Comparison of ENCODE assay signal across 8 mouse cellular contexts in the genomic region with DNA sequence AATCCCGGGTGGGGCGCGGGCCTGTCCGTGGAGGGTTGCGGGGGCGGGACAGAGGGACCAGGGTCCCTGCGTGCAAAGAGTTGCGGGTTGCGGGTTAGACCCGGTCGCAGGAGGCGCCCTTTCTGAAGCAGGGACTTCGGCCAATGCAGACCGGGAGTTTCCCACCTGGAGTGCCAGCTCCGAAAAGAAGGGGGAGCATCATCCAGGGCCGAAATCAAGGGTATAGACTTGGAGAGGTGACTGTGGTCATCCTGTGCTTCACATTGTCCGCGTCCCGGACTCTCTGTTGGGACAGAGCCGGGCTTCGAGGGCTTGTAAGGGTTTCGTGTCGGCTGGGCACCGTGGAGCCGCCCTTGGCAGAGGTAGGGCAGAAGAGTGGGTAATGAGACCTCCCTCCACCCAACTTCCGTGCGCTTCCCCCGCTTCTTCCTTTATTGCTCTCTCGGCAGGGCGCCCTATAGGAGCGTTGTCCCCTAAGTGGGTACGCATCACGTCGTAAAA. TPM values are rescaled to one million over a fixed set of nuclear protein-coding genes. Genes with fewer than 3 reads are reported as not detected.
DNase-seq lines count a peak whose midpoint lies in the region; ATAC-seq and TF ChIP-seq lines count a peak whose summit lies in the region.

No protein-coding gene starts in this region.

- no peak; the same call in 1 of the 2 replicates for TF ChIP-seq CTCF in liver, postnatal 0 days (IDR thresholded peaks at IDR 0.05; ENCODE audit: low read depth)
- TF ChIP-seq CTCF in thymus, adult 2 months (IDR thresholded peaks at IDR 0.05; ENCODE audit: borderline replicate concordance, control insufficient read depth, extremely low read depth, insufficient read depth, low read length, poor library complexity), result no peak

- H3K9me3 ChIP-seq in heart, embryonic 11.5 days (replicated peaks; ENCODE audit: control insufficient read depth, low read length), result no peaks in the 10 kb centered on the region
- H3K9me3 ChIP-seq in liver, postnatal 0 days (ENCODE audit: low read length), result no peaks in the 10 kb centered on the region
- H3K9me3 ChIP-seq in neural tube, embryonic 13.5 days, result no peaks in the 10 kb centered on the region

- peak overlapping the region; percentile 88 for H3K9ac ChIP-seq in heart, embryonic 11.5 days (ENCODE audit: low read depth, low read length)
- H3K9ac ChIP-seq in liver, postnatal 0 days (replicated peaks), result peak overlapping the region; percentile 74
- H3K9ac ChIP-seq in neural tube, embryonic 13.5 days, result peak overlapping the region; percentile 87

- ATAC-seq in heart, embryonic 11.5 days (replicated peaks; ENCODE audit: insufficient number of reproducible peaks, low FRiP score, low TSS enrichment), result peak; percentile 20
- peak; percentile 58 for ATAC-seq in liver, postnatal 0 days
- ATAC-seq in neural tube, embryonic 13.5 days (ENCODE audit: low read depth), result peak; percentile 68

- H3K27me3 ChIP-seq in heart, embryonic 11.5 days (ENCODE audit: control insufficient read depth, insufficient read depth, low read length), result no peaks in the 10 kb centered on the region
- H3K27me3 ChIP-seq in liver, postnatal 0 days (ENCODE audit: insufficient read depth, low read length), result no peaks in the 10 kb centered on the region
- H3K27me3 ChIP-seq in neural tube, embryonic 13.5 days, result no peaks in the 10 kb centered on the region
- H3K27me3 ChIP-seq in thymus, adult 2 months (ENCODE audit: control insufficient read depth, insufficient read depth, low read length), result no peaks in the 10 kb centered on the region

- under 1% methylated on average over 34 of the region's 34 CpGs for WGBS in heart, embryonic 11.5 days (ENCODE audit: insufficient replicate concordance)
- under 1% methylated on average over 33 of the region's 34 CpGs for WGBS in liver, postnatal 0 days (ENCODE audit: insufficient replicate concordance)
- WGBS in neural tube, embryonic 13.5 days, result under 1% methylated on average over 34 of the region's 34 CpGs
- under 1% methylated on average over 33 of the region's 34 CpGs for WGBS in thymus, adult 2 months

- peak overlapping the region; percentile 84 for H3K27ac ChIP-seq in heart, embryonic 11.5 days (ENCODE audit: low read depth, low read length)
- peak overlapping the region; percentile 76 for H3K27ac ChIP-seq in liver, postnatal 0 days (ENCODE audit: low read depth)
- peak overlapping the region; percentile 90 for H3K27ac ChIP-seq in neural tube, embryonic 13.5 days (replicated peaks)
- H3K27ac ChIP-seq in thymus, adult 2 months (ENCODE audit: control insufficient read depth, insufficient read depth, low read length), result peak overlapping the region; percentile 86

- H3K36me3 ChIP-seq in heart, embryonic 11.5 days (ENCODE audit: control insufficient read depth, insufficient read depth, low read length), result peaks cover 3% of the 10 kb centered on the region; the same call in 1 of the 2 replicates
- peaks cover 6% of the 10 kb centered on the region; the same call in 1 of the 2 replicates for H3K36me3 ChIP-seq in liver, postnatal 0 days (replicated peaks; ENCODE audit: insufficient read depth, low read length)
- 0 out of 2 replicates have a peak, but pooled peaks cover 4% of the 10 kb centered on the region for H3K36me3 ChIP-seq in neural tube, embryonic 13.5 days
- H3K36me3 ChIP-seq in thymus, adult 2 months (ENCODE audit: control insufficient read depth, insufficient read depth, low read length), result no peaks in the 10 kb centered on the region

- TF ChIP-seq POLR2A in thymus, adult 2 months (IDR thresholded peaks at IDR 0.05; ENCODE audit: control insufficient read depth, extremely low read depth, insufficient read depth, low read length, poor library complexity), result no peak; the same call in 1 of the 2 replicates

- DNase-seq in 416B (ENCODE audit: low read depth) (peak; percentile 81), ZHBTc4 (ENCODE audit: low read depth, low spot score) (peak; percentile 72)
- peak; percentile 71 for DNase-seq in embryo, embryonic 11 days
- DNase-seq in kidney, postnatal 10 days, result peak; percentile 77
- DNase-seq in liver, postnatal 0 days, result no peak
- DNase-seq in thymus, adult 2 months, result peak; percentile 73

- peak overlapping the region; percentile 86 for H3K4me3 ChIP-seq in heart, embryonic 11.5 days (ENCODE audit: low read depth, low read length)
- peak overlapping the region; percentile 78 for H3K4me3 ChIP-seq in liver, postnatal 0 days (ENCODE audit: low read depth, low read length)
- peak overlapping the region; percentile 84 for H3K4me3 ChIP-seq in neural tube, embryonic 13.5 days
- H3K4me3 ChIP-seq in thymus, adult 2 months (ENCODE audit: control insufficient read depth, insufficient read depth, low read length), result peak overlapping the region; percentile 98

- H3K4me1 ChIP-seq in heart, embryonic 11.5 days (ENCODE audit: control insufficient read depth, insufficient read depth, low read length), result 0 out of 2 replicates have a peak, but pooled peaks cover 5% of the 10 kb centered on the region
- peaks cover 12% of the 10 kb centered on the region for H3K4me1 ChIP-seq in liver, postnatal 0 days (ENCODE audit: insufficient read depth)
- H3K4me1 ChIP-seq in neural tube, embryonic 13.5 days (replicated peaks), result peaks cover 19% of the 10 kb centered on the region
- H3K4me1 ChIP-seq in thymus, adult 2 months (replicated peaks; ENCODE audit: control insufficient read depth, insufficient read depth, low read length), result peaks cover 5% of the 10 kb centered on the region

- TF ChIP-seq EP300 in liver, postnatal 0 days (IDR thresholded peaks at IDR 0.05; ENCODE audit: low read depth), result no peak

- H3K4me2 ChIP-seq in heart, embryonic 11.5 days, result peak overlapping the region; percentile 73
- H3K4me2 ChIP-seq in liver, postnatal 0 days (ENCODE audit: low read depth, low read length), result peak overlapping the region; percentile 97
- peak overlapping the region; percentile 89 for H3K4me2 ChIP-seq in neural tube, embryonic 13.5 days

RNA-seq across cellular contexts. Expression of gene Csnk1g1, which starts 0.6 kb away (rescaled TPM):
- polyA plus RNA-seq in heart, embryonic 11.5 days (2014; fragmentation: Nextera tagmentation; extraction: Ambion mirVana), result 15.5 and 17.3 TPM in 2 replicates
- 1.9 and 2.0 TPM in 2 replicates for polyA plus RNA-seq in liver, postnatal 0 days (2015; fragmentation: Nextera tagmentation; extraction: Ambion mirVana)
- 22.3 and 26.6 TPM in 2 replicates for polyA plus RNA-seq in neural tube, embryonic 13.5 days (2015; fragmentation: Nextera tagmentation; extraction: Ambion mirVana)
- polyA plus RNA-seq in thymus, adult 2 months (2012; rRNA removed), result 12.4 and 12.9 TPM in 2 replicates

RNA-seq across cellular contexts. Expression of gene Trip4, which starts 0.8 kb away (rescaled TPM):
- polyA plus RNA-seq in heart, embryonic 11.5 days (2014; fragmentation: Nextera tagmentation; extraction: Ambion mirVana), result 29.6 and 30.5 TPM in 2 replicates
- 6.8 and 8.7 TPM in 2 replicates for polyA plus RNA-seq in liver, postnatal 0 days (2015; fragmentation: Nextera tagmentation; extraction: Ambion mirVana)
- polyA plus RNA-seq in neural tube, embryonic 13.5 days (2015; fragmentation: Nextera tagmentation; extraction: Ambion mirVana), result 31.5 and 35.5 TPM in 2 replicates
- 10.8 and 12.6 TPM in 2 replicates for polyA plus RNA-seq in thymus, adult 2 months (2012; rRNA removed)

RNA-seq across cellular contexts. Expression of gene Pclaf, which starts 19.3 kb away (rescaled TPM):
- polyA plus RNA-seq in heart, embryonic 11.5 days (2014; fragmentation: Nextera tagmentation; extraction: Ambion mirVana), result 122 and 130 TPM in 2 replicates
- polyA plus RNA-seq in liver, postnatal 0 days (2015; fragmentation: Nextera tagmentation; extraction: Ambion mirVana), result 55.8 and 61.7 TPM in 2 replicates
- polyA plus RNA-seq in neural tube, embryonic 13.5 days (2015; fragmentation: Nextera tagmentation; extraction: Ambion mirVana), result 33.8 and 43.7 TPM in 2 replicates
- polyA plus RNA-seq in thymus, adult 2 months (2012; rRNA removed), result 51.8 and 73.5 TPM in 2 replicates
